Mouse (Mus musculus): ENCODE results near the gene Ece1.

DNA sequence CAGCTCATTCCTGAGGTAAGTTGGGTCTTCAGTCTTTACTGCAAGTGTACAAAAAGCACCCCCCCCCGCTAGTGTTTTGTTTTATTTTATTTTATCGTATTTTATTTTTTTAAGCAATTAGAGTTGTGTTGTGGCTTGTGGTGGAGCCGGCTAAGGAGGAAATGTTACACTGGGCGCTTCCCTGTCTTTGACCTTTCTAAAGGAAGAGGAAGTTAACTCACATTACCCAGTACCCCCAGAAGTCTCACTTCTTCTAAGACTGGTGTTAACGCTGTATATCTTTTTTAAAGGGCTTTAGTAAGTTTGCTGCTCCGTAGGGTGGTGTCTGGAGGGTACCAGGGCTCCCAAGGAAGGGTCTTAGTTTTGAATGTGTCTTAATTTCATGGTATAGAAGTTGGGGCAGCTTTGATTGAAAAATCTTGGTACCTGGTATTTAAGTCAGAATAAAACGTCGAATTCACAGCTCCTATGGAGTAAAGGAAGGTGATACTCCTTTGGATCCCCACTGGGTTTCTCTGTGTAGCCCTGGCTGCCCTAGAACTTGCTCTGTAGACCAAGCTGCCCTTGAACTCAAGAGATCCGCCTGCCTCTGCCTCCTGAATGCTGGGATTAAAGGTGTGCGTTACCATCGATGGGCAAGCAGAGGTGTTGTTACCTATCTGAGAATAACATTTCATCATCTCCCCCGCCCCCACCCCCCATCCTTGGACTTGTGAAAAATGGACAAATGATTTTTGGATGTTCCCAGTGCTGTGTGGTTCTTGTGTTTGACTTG lies 132.7 kb downstream of the Ece1 start:
- TF ChIP-seq CTCF (conservative IDR thresholded peaks at IDR 0.05; ENCODE audit: low read length) (no peak), NANOG (IDR thresholded peaks at IDR 0.05; ENCODE audit: borderline replicate concordance, low read length) (no peak)
